Mouse (Mus musculus) heart, postnatal 10 days (tissue): Measurements from ENCODE around the gene H2afx. TPM values are rescaled to one million over a fixed set of nuclear protein-coding genes. Genes with fewer than 3 reads are reported as not detected.
"Not testable (repeated sequence)": the region's sequence is repeated elsewhere in the genome, so short reads cannot be mapped to it uniquely, and the experiment has no call there.

Source experiments
- DNase-seq, 2 experiments: peaks; one replicate each; pipeline ENCODE4 v3.0.0; 2021
- intact Hi-C: fragments of 180-260 bp; cut with DNase I; formaldehyde crosslinking; loops from one replicate; pipeline ENCODE4 v1.15.1; 2025
- total RNA-seq, 2 experiments: library from RNA; stranded (reverse); gene quantifications; 2 replicates each; pipeline ENCODE4 v1.2.3; 2021

Gene H2afx
- total RNA-seq, 2 experiments from 2014 or later: 54.1 to 57.9 TPM

GRCm38 (mm10) chr9:44336964-44337363 is 2.5 kb downstream of the H2afx start:
- intact Hi-C loops: no loop called here
- no peak for DNase-seq

GRCm38 (mm10) chr9:44337436-44338169 is 3.1 kb downstream of the H2afx start:
- DNase-seq: no peak
- intact Hi-C loops: no loop called here

GRCm38 (mm10) chr9:44338574-44338973 is 4.1 kb downstream of the H2afx start:
- no peak for DNase-seq
- intact Hi-C loops: no loop called here

- DNase-seq: no peak
- intact Hi-C loops: loop anchor here (5.0 kb wide), 1 partner anchor 49 kb away; no protein-coding TSS in a partner anchor
Observed at GRCm38 (mm10) chr9:44341487-44341886, 7.0 kb downstream of the H2afx start.

GRCm38 (mm10) chr9:44342173-44342572 is 7.7 kb downstream of the H2afx start:
- no peak for DNase-seq
- intact Hi-C loops: loop anchor here (2.0 to 5.0 kb wide), 2 partner anchors 21 to 50 kb away; partner anchors contain the start of gene C2cd2l

GRCm38 (mm10) chr9:44342605-44343004 is 8.1 kb downstream of the H2afx start:
- no peak for DNase-seq
- intact Hi-C loops: loop anchor here (2.0 to 5.0 kb wide), 2 partner anchors 22 to 50 kb away; partner anchors contain the start of gene C2cd2l

- DNase-seq: peak; percentile 63 to 72
- intact Hi-C loops: loop anchor here (2.0 to 5.0 kb wide), 2 partner anchors 22 to 51 kb away; partner anchors contain the start of gene C2cd2l
Observed at GRCm38 (mm10) chr9:44343290-44343689, 8.8 kb downstream of the H2afx start.

GRCm38 (mm10) chr9:44343781-44344421 is 9.4 kb downstream of the H2afx start, which contains the start of gene Hmbs:
Gene Hmbs (minus strand): TSS chr9:44344228.
- intact Hi-C loops: loop anchor here (2.0 to 5.0 kb wide), 2 partner anchors 23 to 52 kb away; partner anchors contain the start of gene C2cd2l
- peak; percentile 96 to 97 for DNase-seq

- intact Hi-C loops: no loop called here
- no peak for DNase-seq
Observed at GRCm38 (mm10) chr9:44345570-44346433, 11.3 kb downstream of the H2afx start.

- DNase-seq: no peak
Observed at GRCm38 (mm10) chr9:44347166-44347565, 12.7 kb downstream of the H2afx start.

GRCm38 (mm10) chr9:44347621-44348020 is 13.1 kb downstream of the H2afx start:
- DNase-seq: no peak
- intact Hi-C loops: no loop called here

More at GRCm38 (mm10) chr9:44347166-44347565, 12.7 kb downstream of the H2afx start:
- intact Hi-C loops: no loop called here

GRCm38 (mm10) chr9:44348546-44348945 is 14.1 kb downstream of the H2afx start:
- intact Hi-C loops: no loop called here
- DNase-seq: no peak

- intact Hi-C loops: no loop called here
- no peak for DNase-seq
Observed at GRCm38 (mm10) chr9:44351396-44351795, 16.9 kb downstream of the H2afx start.

- DNase-seq: no peak
- intact Hi-C loops: no loop called here
Observed at GRCm38 (mm10) chr9:44352337-44352736, 17.8 kb downstream of the H2afx start.

- intact Hi-C loops: no loop called here
- DNase-seq: no peak
Observed at GRCm38 (mm10) chr9:44353142-44353541, 18.6 kb downstream of the H2afx start.

- intact Hi-C loops: loop anchor here (1.0 to 5.0 kb wide), 2 partner anchors 65 to 118 kb away; no protein-coding TSS in a partner anchor
- peak; percentile 29 to 47 for DNase-seq
Observed at GRCm38 (mm10) chr9:44357207-44357606, 22.7 kb downstream of the H2afx start.

- intact Hi-C loops: no loop called here
- DNase-seq: peak; percentile 96 to 97
Observed at GRCm38 (mm10) chr9:44361190-44361917, 26.9 kb downstream of the H2afx start, which contains the start of gene Vps11. Gene Vps11 (minus strand): TSS chr9:44361670.

GRCm38 (mm10) chr9:44361931-44362330 is 27.4 kb downstream of the H2afx start:
- intact Hi-C loops, DNase-seq: not testable (repeated sequence)

- intact Hi-C loops: no loop called here
- DNase-seq: no peak
Observed at GRCm38 (mm10) chr9:44364480-44364879, 30.0 kb downstream of the H2afx start.

- no peak for DNase-seq
- intact Hi-C loops: no loop called here
Observed at GRCm38 (mm10) chr9:44373386-44373785, 38.9 kb downstream of the H2afx start.
